Mouse (Mus musculus) hindbrain, embryonic 10.5 days (tissue): ENCODE results near the gene Gm1043. TPM values are rescaled to one million over a fixed set of nuclear protein-coding genes. Genes with fewer than 3 reads are reported as not detected.

Experiments used
- DNase-seq: peaks from one replicate; pipeline ENCODE4 v3.0.0-alpha.2; 2017; ENCODE audit warnings: low spot score
- H3K27ac ChIP-seq: fragments of 300-500 bp; sonication (generic); 2 replicates; pipeline ENCODE4 v1.5.1; 2016; ENCODE audit warnings: mild to moderate bottlenecking, moderate library complexity
- H3K27me3 ChIP-seq: fragments of 300-500 bp; sonication (generic); 2 replicates; pipeline ENCODE4 v1.6.1; 2016; ENCODE audit warnings: mild to moderate bottlenecking; ENCODE audit not compliant: poor library complexity, insufficient read depth, severe bottlenecking
- H3K36me3 ChIP-seq: fragments of 300-500 bp; sonication (generic); 2 replicates; pipeline ENCODE4 v1.6.1; 2016; ENCODE audit warnings: mild to moderate bottlenecking, moderate library complexity
- H3K4me1 ChIP-seq: fragments of 300-500 bp; sonication (generic); replicated peaks from 2 replicates; pipeline ENCODE4 v1.6.1; 2016; ENCODE audit warnings: mild to moderate bottlenecking
- H3K4me3 ChIP-seq: fragments of 300-500 bp; sonication (generic); 2 replicates; pipeline ENCODE4 v1.5.1; 2016; ENCODE audit warnings: mild to moderate bottlenecking, moderate library complexity
- H3K9me3 ChIP-seq: fragments of 300-500 bp; sonication (generic); 2 replicates; pipeline ENCODE4 v1.6.1; 2016; ENCODE audit warnings: mild to moderate bottlenecking, moderate library complexity
- WGBS: fragments of 180-500 bp; shearing (Covaris S2); methylation state at CpG from one replicate; pipeline ENCODE4 v1.1.7; 2016; 5-methylcytosine and 5-hydroxymethylcytosine counted together
- polyA plus RNA-seq: library from polyadenylated mRNA; unstranded; fragments of >200 nt; fragmentation: Nextera tagmentation; extraction: Ambion mirVana; gene quantifications from 2 replicates; pipeline ENCODE4 v1.2.1, GENCODE M21; 2016

Gm1043 gene
- polyA plus RNA-seq, 1 experiment from 2014 or later: 0.08 TPM

DNA sequence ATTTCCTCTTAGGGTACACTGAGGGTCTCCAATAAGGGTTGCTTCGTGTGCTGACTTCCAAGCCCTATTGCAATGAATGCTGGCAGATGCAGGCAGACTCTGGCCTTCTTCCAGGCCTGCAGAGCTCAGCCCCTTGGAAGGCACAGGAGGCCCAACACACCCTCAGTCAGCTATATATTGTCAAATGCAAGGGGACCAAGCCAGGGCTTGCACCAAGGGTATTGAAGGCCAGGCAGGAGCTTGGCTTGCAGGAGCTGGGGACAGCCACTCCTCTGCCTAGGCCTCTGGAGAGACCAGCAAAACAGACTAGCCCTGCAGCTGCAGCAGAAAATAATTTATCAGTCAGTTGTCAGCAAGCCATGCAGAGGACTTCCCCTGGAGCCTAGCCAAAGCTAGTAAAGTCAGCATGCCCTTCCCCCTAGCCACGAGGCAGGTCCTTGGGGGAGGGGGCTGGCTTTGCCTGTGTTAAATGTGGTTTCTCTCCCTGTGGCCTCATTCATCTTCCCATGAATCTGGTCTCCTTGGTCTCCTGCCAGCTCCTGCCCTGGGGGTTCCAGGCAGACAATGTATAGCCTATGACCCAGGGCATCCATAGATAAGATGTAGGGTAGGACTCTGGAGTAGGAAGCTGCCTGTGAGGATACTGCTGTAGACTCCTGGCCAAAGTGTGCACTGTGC, 113.0 kb downstream of the Gm1043 start:
- H3K9me3 ChIP-seq: no peaks in the 10 kb centered on the region
- H3K27ac ChIP-seq: peak overlapping the region; percentile 73
- DNase-seq: peak; percentile 33
- no peak overlapping the region for H3K4me3 ChIP-seq
- H3K27me3 ChIP-seq: no peaks in the 10 kb centered on the region
- H3K4me1 ChIP-seq: peaks cover 63% of the 10 kb centered on the region
- WGBS: 50% methylated on average over 2 of the region's 2 CpGs
- no peaks in the 10 kb centered on the region for H3K36me3 ChIP-seq

DNA sequence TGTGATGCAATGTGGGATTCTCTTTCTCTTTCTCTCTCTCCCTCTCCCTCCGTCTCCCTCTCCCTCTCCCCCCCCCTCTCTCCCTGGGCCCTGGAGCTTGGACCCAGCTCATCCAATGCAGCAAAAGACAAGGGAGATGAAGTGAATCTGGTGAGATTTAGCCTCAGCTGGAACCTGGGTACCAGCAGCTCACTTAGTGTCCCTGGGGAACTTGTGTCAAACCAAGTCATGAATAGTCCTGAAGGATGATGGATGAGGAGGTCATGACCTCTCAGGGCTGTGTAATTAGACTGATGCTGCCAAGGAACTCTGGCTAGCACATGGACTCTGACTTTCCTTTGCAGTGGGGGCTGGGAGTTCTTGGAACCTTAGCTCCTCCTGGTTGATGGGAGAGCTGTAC, 117.1 kb downstream of the Gm1043 start:
- DNase-seq: peak; percentile 71
- WGBS: 20% methylated on average over 1 of the region's 1 CpGs

DNA sequence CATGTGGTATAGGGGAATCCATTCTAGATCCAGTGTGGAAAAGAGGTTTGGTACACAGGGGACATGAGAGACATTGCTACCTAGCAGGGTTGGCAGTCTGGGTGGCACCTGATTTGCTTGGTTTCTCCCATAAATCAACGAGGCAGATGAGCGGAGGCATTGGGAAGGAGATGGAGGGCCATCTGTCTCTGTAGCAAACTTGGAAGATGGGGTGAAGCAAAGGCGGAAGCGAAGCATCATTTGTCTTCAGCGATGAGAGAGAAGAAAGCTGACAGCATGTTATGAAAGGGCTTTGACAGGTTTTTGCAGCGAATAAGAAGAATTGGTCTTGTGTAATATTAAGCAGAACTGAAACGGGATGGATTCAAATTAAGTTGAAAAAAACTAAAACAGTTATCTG, 119.7 kb downstream of the Gm1043 start:
- Histone ChIP-seq H3K27me3 (no peaks in the 10 kb centered on the region), H3K4me1 (peaks cover 31% of the 10 kb centered on the region), H3K27ac (no peak overlapping the region), H3K36me3 (no peaks in the 10 kb centered on the region), H3K4me3 (no peak overlapping the region), H3K9me3 (0 out of 2 replicates have a peak, but pooled peaks cover 4% of the 10 kb centered on the region)
- WGBS: 87% methylated on average over 7 of the region's 7 CpGs
- DNase-seq: no peak

More for the DNA sequence above, 117.1 kb downstream of the Gm1043 start:
- no peaks in the 10 kb centered on the region for H3K9me3 ChIP-seq
- peaks cover 51% of the 10 kb centered on the region for H3K4me1 ChIP-seq
- no peak overlapping the region for H3K4me3 ChIP-seq
- no peaks in the 10 kb centered on the region for H3K36me3 ChIP-seq
- H3K27me3 ChIP-seq: no peaks in the 10 kb centered on the region
- peak overlapping the region; percentile 75 for H3K27ac ChIP-seq

DNA sequence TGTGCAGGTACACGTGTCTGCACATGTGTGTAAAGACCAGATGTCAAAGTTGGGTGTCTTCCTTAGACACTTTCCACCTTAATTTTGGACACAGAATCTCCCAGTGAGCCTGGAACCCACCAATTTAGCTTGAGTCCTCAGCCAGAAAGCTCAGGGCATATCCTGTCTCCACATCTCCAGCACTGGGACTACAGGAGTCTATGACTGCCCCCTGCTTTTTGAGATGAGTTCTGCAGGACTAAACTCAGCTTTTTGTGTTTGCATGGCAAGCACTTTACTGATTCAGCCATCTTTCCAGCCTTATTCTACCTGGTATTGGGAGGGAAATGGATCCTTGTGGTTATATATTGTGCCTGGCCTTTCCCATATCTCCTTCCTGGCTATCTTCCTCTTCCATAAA, 120.2 kb downstream of the Gm1043 start:
- H3K27me3 ChIP-seq: no peaks in the 10 kb centered on the region
- WGBS: 79% methylated on average over 1 of the region's 1 CpGs
- peaks cover 31% of the 10 kb centered on the region for H3K4me1 ChIP-seq
- 0 out of 2 replicates have a peak, but pooled peaks cover 4% of the 10 kb centered on the region for H3K9me3 ChIP-seq
- H3K27ac ChIP-seq: no peak overlapping the region
- no peaks in the 10 kb centered on the region for H3K36me3 ChIP-seq
- DNase-seq: no peak
- no peak overlapping the region for H3K4me3 ChIP-seq

DNA sequence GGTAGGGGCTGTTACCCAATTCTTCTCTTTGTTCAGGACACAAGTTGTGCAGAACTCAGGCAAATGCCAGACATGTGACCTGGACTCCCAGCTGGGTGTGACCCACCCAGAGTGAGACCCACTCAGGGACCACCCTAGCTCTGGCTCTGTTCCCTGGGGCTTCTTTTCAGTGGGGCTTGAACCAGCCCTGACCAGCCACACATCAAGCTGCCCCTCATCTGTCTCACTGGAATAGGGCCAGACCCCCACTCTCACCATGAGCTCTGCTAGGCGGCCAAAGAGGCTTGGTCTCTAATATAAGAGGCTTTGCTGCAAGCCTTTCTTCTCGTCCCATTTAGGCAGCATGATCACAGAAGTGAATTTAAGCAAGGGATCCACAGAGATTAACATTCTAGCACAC, 121.2 kb downstream of the Gm1043 start:
- Histone ChIP-seq H3K27me3 (no peaks in the 10 kb centered on the region), H3K4me1 (peaks cover 25% of the 10 kb centered on the region), H3K27ac (no peak overlapping the region), H3K4me3 (no peak overlapping the region), H3K9me3 (0 out of 2 replicates have a peak, but pooled peaks cover 4% of the 10 kb centered on the region), H3K36me3 (no peaks in the 10 kb centered on the region)
- 81% methylated on average over 2 of the region's 2 CpGs for WGBS
- DNase-seq: no peak

DNA sequence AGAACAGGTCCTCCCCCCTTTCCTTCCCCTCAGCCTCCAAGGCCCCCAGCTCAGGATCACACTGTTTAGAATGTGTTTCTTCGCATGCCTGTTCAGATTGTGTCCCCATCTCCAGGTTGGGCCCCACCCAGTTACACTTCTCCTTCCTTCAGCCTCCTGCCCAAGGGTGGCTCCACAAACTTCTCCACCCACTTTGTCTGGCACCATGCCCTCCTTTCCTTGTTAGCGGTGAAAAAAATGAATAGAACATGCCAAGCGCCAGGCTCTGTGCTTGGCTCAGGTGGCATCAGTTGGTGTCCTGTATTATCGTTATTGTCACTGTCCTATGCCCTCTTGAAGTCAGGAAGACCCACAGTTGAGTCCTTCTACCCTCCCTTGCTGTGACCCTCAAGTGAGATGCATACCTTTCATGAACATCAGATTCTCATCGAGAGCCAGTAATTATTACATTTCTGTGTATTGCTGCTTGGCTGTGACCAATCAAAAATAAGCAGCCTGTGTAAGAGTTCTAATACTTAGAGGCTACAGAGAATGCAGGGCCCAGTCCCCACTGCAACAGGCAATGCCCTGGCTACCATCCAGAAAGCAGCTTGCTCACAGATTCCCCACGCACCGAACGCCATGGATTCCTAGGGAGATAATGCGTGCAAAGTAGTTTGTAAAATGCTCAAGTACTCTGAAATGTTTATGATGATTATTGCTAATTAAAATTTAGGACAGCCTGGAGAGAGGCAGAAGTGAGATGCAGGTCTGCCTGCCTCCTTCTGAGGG, 128.0 kb downstream of the Gm1043 start:
- Histone ChIP-seq H3K4me1 (0 out of 2 replicates have a peak, but pooled peaks cover 4% of the 10 kb centered on the region), H3K36me3 (no peaks in the 10 kb centered on the region), H3K4me3 (no peak overlapping the region), H3K9me3 (0 out of 2 replicates have a peak, but pooled peaks cover 4% of the 10 kb centered on the region), H3K27me3 (no peaks in the 10 kb centered on the region), H3K27ac (no peak overlapping the region)
- 91% methylated on average over 9 of the region's 9 CpGs for WGBS
- DNase-seq: no peak

DNA sequence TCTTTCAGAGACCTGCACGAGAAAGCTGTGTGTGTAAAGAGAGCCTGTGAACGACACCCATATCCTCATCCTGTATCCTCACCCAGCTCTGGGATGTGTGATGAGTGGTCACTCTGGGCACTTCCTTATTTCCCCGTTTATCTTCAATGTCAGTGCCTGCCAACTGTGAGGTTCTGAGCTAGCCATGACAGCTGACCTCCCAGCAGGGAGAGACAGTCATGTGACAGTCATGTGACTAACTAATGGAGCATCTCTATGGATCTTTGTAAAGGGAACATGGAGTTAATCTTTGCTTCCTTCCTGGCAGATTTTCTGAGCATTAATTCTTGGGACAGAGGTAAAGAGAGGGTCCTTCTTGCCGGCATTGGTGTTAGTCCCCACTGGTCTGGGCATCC, 128.5 kb downstream of the Gm1043 start:
- no peaks in the 10 kb centered on the region for H3K9me3 ChIP-seq
- no peak overlapping the region for H3K27ac ChIP-seq
- 83% methylated on average over 4 of the region's 4 CpGs for WGBS
- no peaks in the 10 kb centered on the region for H3K36me3 ChIP-seq
- no peak overlapping the region for H3K4me3 ChIP-seq
- no peak for DNase-seq
- H3K4me1 ChIP-seq: 0 out of 2 replicates have a peak, but pooled peaks cover 4% of the 10 kb centered on the region
- H3K27me3 ChIP-seq: no peaks in the 10 kb centered on the region

DNA sequence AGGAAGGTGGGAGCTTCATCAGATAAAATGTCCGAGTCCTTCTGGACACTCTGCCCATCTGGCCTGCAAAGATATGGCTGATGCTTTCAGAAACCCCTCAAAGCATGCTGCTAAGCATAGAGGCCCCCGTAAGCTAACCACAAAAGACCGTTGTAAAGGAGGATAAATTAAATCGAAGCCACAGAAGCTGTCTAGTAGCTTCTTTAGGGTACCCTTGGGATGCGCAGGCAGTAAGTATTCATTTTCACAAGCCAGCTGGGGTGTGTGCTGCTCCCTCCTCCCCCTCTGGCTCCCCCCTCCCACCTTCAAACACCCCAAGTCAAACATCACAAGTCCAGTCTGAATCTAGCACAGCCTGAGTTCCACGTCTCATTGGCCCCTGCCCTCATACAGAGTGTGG, 129.4 kb downstream of the Gm1043 start:
- peak overlapping the region; percentile 51 for H3K27ac ChIP-seq
- no peaks in the 10 kb centered on the region for H3K9me3 ChIP-seq
- DNase-seq: no peak
- H3K27me3 ChIP-seq: no peaks in the 10 kb centered on the region
- H3K4me3 ChIP-seq: no peak overlapping the region
- WGBS: 85% methylated on average over 6 of the region's 6 CpGs
- peaks cover 10% of the 10 kb centered on the region for H3K4me1 ChIP-seq
- H3K36me3 ChIP-seq: no peaks in the 10 kb centered on the region

DNA sequence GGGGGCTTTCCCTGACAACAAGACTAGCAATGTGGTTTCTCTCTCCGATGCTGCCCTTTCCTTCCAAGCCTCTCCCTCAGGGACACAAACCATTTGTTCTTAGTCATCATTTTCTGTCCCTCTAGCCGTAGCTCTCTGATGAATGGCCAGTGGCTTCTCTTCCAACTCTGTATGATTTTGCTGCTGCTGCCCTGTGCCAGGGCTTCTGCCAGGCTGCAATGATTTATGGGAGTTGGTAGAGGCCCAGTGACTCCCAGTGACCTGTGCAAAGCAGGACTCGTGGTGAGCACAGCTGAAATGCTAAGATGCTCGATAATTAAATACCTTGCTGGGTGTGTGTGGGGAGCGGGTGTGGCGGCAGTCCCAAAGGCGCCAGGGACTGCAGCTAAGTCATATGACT, 130.1 kb downstream of the Gm1043 start:
- peaks cover 15% of the 10 kb centered on the region for H3K4me1 ChIP-seq
- H3K9me3 ChIP-seq: no peaks in the 10 kb centered on the region
- no peaks in the 10 kb centered on the region for H3K36me3 ChIP-seq
- WGBS: 90% methylated on average over 7 of the region's 7 CpGs
- H3K27me3 ChIP-seq: no peaks in the 10 kb centered on the region
- DNase-seq: no peak
- no peak overlapping the region for H3K27ac ChIP-seq
- no peak overlapping the region for H3K4me3 ChIP-seq

DNA sequence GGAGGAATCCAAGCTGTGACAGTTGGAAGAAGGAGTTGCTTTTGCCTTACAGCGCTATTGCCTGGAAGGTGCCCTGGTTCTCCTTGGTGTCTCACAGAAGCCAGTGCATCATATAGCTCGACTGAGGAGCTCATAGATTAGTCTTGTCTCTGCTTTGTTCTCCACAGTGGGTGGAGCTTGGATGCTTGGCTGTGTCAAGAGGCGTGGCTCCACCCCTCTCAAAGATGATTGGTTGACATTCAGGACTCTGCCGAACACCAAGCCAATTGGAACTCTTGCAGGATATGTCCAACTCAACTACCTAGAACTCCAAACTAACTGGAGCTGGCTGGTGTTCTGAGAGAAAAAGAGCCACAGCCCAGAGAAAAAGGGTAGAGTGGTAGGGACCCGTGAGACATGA, 134.4 kb downstream of the Gm1043 start:
- WGBS: 46% methylated on average over 5 of the region's 5 CpGs
- H3K27me3 ChIP-seq: no peaks in the 10 kb centered on the region

DNA sequence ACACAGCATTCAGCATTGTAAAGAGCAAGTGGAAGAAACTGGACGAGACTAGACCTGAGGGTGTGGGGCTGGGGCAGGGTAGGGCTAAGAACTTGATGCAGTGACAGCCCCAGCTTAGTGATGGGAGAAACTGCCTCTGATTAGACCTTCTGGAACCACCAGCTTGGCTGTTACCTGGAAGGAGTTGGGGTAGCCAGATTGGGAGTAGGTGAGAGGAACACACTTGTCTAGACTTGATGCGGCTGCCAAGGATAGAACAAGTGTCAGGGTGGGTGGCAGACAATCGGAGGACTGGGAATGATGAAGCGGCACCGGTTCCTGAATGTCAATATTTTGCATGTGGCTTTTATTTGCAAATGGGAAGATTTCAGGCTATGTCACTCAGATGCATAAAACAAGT, 135.4 kb downstream of the Gm1043 start:
- H3K27ac ChIP-seq: peak overlapping the region; percentile 59; the same call in 1 of the 2 replicates
- peaks cover 36% of the 10 kb centered on the region for H3K4me1 ChIP-seq
- 89% methylated on average over 5 of the region's 5 CpGs for WGBS
- H3K27me3 ChIP-seq: no peaks in the 10 kb centered on the region
- no peak for DNase-seq
- H3K36me3 ChIP-seq: no peaks in the 10 kb centered on the region
- H3K4me3 ChIP-seq: no peak overlapping the region
- H3K9me3 ChIP-seq: no peaks in the 10 kb centered on the region

More for the DNA sequence above, 134.4 kb downstream of the Gm1043 start:
- H3K36me3 ChIP-seq: no peaks in the 10 kb centered on the region
- H3K4me1 ChIP-seq: peaks cover 35% of the 10 kb centered on the region
- no peak overlapping the region for H3K4me3 ChIP-seq
- DNase-seq: peak; percentile 22
- no peaks in the 10 kb centered on the region for H3K9me3 ChIP-seq
- peak overlapping the region; percentile 76 for H3K27ac ChIP-seq

DNA sequence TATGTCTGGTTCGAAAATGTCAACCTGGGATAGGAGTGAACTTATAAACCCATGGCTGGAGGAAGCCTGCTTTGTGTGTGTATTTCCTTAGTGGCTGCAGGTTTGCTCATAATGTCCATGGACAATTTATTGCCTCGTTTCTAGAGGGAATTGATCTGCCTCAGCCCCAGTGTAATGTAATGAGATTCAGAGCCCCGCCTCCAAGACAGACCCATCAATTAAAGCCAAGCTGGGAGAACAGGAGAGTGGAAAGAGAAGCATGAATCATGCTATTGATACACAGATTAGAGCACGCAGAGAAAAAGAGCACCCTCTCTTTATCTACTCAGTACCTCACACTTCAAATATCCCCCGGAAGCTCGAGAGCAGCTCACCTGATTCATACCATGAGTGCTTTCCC, 136.4 kb downstream of the Gm1043 start:
- no peaks in the 10 kb centered on the region for H3K9me3 ChIP-seq
- H3K27ac ChIP-seq: peak overlapping the region; percentile 81
- no peaks in the 10 kb centered on the region for H3K27me3 ChIP-seq
- 57% methylated on average over 6 of the region's 6 CpGs for WGBS
- H3K36me3 ChIP-seq: no peaks in the 10 kb centered on the region
- H3K4me3 ChIP-seq: no peak overlapping the region
- H3K4me1 ChIP-seq: peaks cover 46% of the 10 kb centered on the region
- peak; percentile 18 for DNase-seq

DNA sequence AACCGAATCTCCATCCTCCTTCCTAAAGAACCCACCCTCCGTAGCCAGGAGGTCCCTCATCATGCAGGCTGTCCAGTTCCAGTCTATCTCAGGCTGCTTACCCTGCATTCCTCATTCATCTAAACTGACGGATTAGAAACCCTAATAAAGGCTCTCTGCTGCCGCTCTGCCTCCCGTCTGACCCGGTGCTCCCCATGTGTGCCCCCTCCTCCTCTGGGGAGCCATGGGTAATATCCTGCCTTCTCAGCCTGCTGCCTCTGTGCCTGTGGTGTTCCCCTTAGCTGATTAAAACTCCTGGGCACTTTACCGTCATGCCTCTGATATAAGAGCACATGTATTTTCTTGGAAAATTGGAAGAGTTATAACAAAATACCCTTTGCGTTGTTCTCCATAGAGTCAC, 137.1 kb downstream of the Gm1043 start:
- Histone ChIP-seq H3K9me3 (no peaks in the 10 kb centered on the region), H3K4me1 (peaks cover 47% of the 10 kb centered on the region), H3K4me3 (no peak overlapping the region), H3K27ac (peak overlapping the region; percentile 81), H3K27me3 (no peaks in the 10 kb centered on the region), H3K36me3 (no peaks in the 10 kb centered on the region)
- 58% methylated on average over 8 of the region's 8 CpGs for WGBS
- peak; percentile 10 for DNase-seq
